Mouse (Mus musculus) adrenal gland, postnatal 10 days (tissue): ENCODE data around the gene Jam3. TPM values are rescaled to one million over a fixed set of nuclear protein-coding genes. Genes with fewer than 3 reads are reported as not detected.

Source experiments
- total RNA-seq, 2 experiments: library from RNA; stranded (reverse); gene quantifications; 2 replicates each; pipeline ENCODE4 v1.2.3; 2021

Jam3 gene
- total RNA-seq, 2 experiments from 2014 or later = 31.2 to 35.0 TPM

Other genes starting within 250 kb of the Jam3 start
- not detected for gene Gm1110, start 232.3 kb downstream of the Jam3 start, total RNA-seq
- gene Acad8, start 155.9 kb downstream of the Jam3 start, total RNA-seq = 10 to 100 TPM; 75.6 to 95.6 TPM
- gene Thyn1, start 155.7 kb downstream of the Jam3 start, total RNA-seq = 10 to 100 TPM; 42.3 to 49.5 TPM
- 10 to 100 TPM; 32.8 to 38.7 TPM for gene Vps26b, start 125.4 kb downstream of the Jam3 start, total RNA-seq
- gene Ncapd3, start 125.2 kb downstream of the Jam3 start, total RNA-seq = 10 to 100 TPM; 19.2 to 26.0 TPM
- gene Igsf9b, start 143.8 kb upstream of the Jam3 start, total RNA-seq = 1 to 10 TPM; 3.6 to 6.8 TPM
- gene Spata19, start 241.4 kb upstream of the Jam3 start, total RNA-seq = not detected